Mouse (Mus musculus): ENCODE measurements around the gene Ppp2r5e.

GRCm38 (mm10) chr12:75560681-75561387 is 35.2 kb downstream of the Ppp2r5e start:
- no peak for TF ChIP-seq CTCF (IDR thresholded peaks at IDR 0.05; ENCODE audit: control insufficient read depth, insufficient read depth, low read length)
- TF ChIP-seq POLR2A (IDR thresholded peaks at IDR 0.05; ENCODE audit: borderline replicate concordance, control insufficient read depth, low read depth, low read length), result no peak

Measured in bone marrow, adult 2 months (tissue).